Mouse (Mus musculus) heart, embryonic 14.5 days (tissue): ENCODE results near the gene Pak1. TPM values are rescaled to one million over a fixed set of nuclear protein-coding genes. Genes with fewer than 3 reads are reported as not detected.

Experiments used
- ATAC-seq: fragments of 200-750 bp; cut with Nextera tagmentation; 2 replicates; pipeline ENCODE4 v1.8.0; 2017; ENCODE audit warnings: low read depth, moderate TSS enrichment; ENCODE audit not compliant: insufficient number of reproducible peaks, insufficient read depth, low FRiP score
- H3K27ac ChIP-seq, 2 experiments: fragments of 200-500 bp in 1 of 2; fragments of 300-500 bp in 1 of 2; sonication (generic) in 1 of 2; replicated peaks in 1 of 2; 2 replicates each; pipeline ENCODE4 v1.5.1; 2012 to 2014; ENCODE audit warnings: low read depth in 2 of 2, low read length in 2 of 2, control low read depth in 1 of 2, mild to moderate bottlenecking in 1 of 2, mixed read lengths in 1 of 2; ENCODE audit not compliant: control insufficient read depth in 1 of 2, insufficient read depth in 1 of 2
- H3K27me3 ChIP-seq: fragments of 300-500 bp; sonication (generic); 2 replicates; pipeline ENCODE4 v1.6.1; 2014; ENCODE audit warnings: mild to moderate bottlenecking, low read length, control low read depth; ENCODE audit not compliant: control insufficient read depth, insufficient read depth
- H3K36me3 ChIP-seq: fragments of 300-500 bp; sonication (generic); 2 replicates; pipeline ENCODE4 v1.6.1; 2014; ENCODE audit warnings: mild to moderate bottlenecking, control low read depth, low read length, mixed read lengths; ENCODE audit not compliant: control insufficient read depth, insufficient read depth
- H3K4me1 ChIP-seq, 2 experiments: fragments of 200-500 bp in 1 of 2; fragments of 300-500 bp in 1 of 2; sonication (generic) in 1 of 2; 2 replicates each; pipeline ENCODE4 v1.6.1; 2012 to 2014; ENCODE audit warnings: low read length in 2 of 2, control low read depth in 1 of 2, mixed read lengths in 1 of 2; ENCODE audit not compliant: control insufficient read depth in 2 of 2, insufficient read depth in 2 of 2
- H3K4me2 ChIP-seq: fragments of 300-500 bp; sonication (generic); 2 replicates; pipeline ENCODE4 v1.6.1; 2014; ENCODE audit warnings: mild to moderate bottlenecking, low read length
- H3K4me3 ChIP-seq, 2 experiments: fragments of 200-500 bp in 1 of 2; fragments of 300-500 bp in 1 of 2; sonication (generic) in 1 of 2; 2 replicates each; pipeline ENCODE4 v1.5.1; 2012 to 2014; ENCODE audit warnings: low read length in 2 of 2, mild to moderate bottlenecking in 2 of 2, control low read depth in 1 of 2, low read depth in 1 of 2, moderate library complexity in 1 of 2; ENCODE audit not compliant: control insufficient read depth in 1 of 2, insufficient read depth in 1 of 2
- H3K9ac ChIP-seq: fragments of 300-500 bp; sonication (generic); 2 replicates; pipeline ENCODE4 v1.6.1; 2014; ENCODE audit warnings: mild to moderate bottlenecking, low read length
- H3K9me3 ChIP-seq: fragments of 300-500 bp; sonication (generic); 2 replicates; pipeline ENCODE4 v1.6.1; 2016; ENCODE audit warnings: low read length, control low read depth; ENCODE audit not compliant: control insufficient read depth
- WGBS: fragments of 180-500 bp; shearing (Covaris S2); extraction: QIAGEN DNeasy Blood & Tissue Kit; methylation state at CpG from one replicate; pipeline ENCODE4 v1.1.7; 2014; 5-methylcytosine and 5-hydroxymethylcytosine counted together
- polyA plus RNA-seq: library from polyadenylated mRNA; unstranded; fragments of >200 nt; fragmentation: Nextera tagmentation; extraction: Ambion mirVana; gene quantifications from 2 replicates; pipeline ENCODE4 v1.2.1, GENCODE M21; 2014

Pak1 gene
- polyA plus RNA-seq, 1 experiment from 2014 or later = 4.1 TPM

DNA sequence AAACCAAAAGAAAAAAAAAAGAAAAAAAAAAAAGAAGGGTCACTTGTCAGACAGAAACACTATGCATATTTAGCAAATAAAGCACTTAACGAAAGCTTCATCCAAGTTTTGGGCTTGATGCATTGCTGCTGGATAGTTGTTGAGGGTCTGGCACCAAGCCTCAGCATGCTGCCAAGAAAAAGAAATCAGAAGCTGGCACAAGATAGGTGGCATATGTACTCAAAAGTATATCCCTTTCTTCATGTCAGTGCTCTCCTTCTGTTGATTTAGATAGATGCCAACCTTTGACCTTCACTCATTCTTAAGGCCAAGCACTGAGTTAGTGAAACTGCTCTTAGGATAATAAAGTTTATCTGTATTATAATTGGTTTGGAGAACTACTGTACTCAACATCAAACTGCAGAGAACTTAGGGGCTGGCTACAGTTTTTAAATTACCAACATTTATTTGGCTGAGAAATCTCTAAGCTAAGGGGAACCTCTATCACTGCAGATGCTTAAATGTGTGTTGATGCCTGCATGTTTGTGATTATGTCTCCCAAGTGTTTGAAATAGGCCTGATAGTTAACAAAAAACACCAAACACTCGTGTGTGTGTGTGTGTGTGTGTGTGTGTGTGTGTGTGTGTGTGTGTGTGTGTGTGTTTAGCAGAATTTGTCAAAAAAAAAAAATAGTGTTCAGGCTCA, 126.6 kb downstream of the Pak1 start:
- H3K27me3 ChIP-seq = no peaks in the 10 kb centered on the region
- ATAC-seq = no peak
- no peak overlapping the region for H3K9ac ChIP-seq
- H3K4me2 ChIP-seq = no peak overlapping the region
- H3K9me3 ChIP-seq = 0 out of 2 replicates have a peak, but pooled peaks cover 3% of the 10 kb centered on the region
- WGBS = 63% methylated on average over 2 of the region's 2 CpGs
- peaks cover 0 to 9% of the 10 kb centered on the region in 2 experiments; a peak in 2 of 4 replicates for H3K4me1 ChIP-seq
- no peaks in the 10 kb centered on the region for H3K36me3 ChIP-seq
- H3K27ac ChIP-seq = no peak overlapping the region
- no peak overlapping the region for H3K4me3 ChIP-seq

DNA sequence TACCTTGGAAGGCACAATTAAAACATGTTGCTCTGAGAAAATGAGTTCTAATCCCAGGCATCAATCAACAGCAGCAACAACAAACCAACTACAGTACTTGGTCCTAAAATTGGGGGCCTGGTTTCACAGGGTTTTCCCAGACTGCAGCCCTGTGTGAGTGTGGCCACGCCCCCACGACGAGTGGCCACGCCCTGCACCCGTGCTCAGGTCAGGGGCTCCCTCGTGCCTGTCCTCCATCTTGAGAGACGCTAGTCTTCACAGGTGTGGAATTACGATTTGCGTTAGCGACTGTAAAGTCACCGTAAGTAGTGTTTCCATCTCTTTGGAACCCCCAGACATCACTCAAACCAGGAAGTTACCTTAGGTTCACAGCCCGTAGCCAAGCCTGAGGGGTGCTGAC, 131.4 kb downstream of the Pak1 start, which contains the start of gene Gdpd4:
TSS of gene Gdpd4 (plus strand) at position 214 of the 400 bp plus-strand sequence.
- no peak within 1 kb of the TSS for H3K4me2 ChIP-seq
- H3K36me3 ChIP-seq = no peaks in the 10 kb centered on the region
- H3K4me1 ChIP-seq = no peaks in the 10 kb centered on the region
- H3K4me3 ChIP-seq = no peak within 1 kb of the TSS
- no peak within 1 kb of the TSS for H3K27ac ChIP-seq
- no peak within 1 kb of the TSS for H3K9ac ChIP-seq
- no peaks in the 10 kb centered on the region for H3K27me3 ChIP-seq
- 0 out of 2 replicates have a peak, but pooled peaks cover 3% of the 10 kb centered on the region for H3K9me3 ChIP-seq
- no peak for ATAC-seq
- 76% methylated on average over 12 of the region's 12 CpGs for whole genome bisulfite sequencing

DNA sequence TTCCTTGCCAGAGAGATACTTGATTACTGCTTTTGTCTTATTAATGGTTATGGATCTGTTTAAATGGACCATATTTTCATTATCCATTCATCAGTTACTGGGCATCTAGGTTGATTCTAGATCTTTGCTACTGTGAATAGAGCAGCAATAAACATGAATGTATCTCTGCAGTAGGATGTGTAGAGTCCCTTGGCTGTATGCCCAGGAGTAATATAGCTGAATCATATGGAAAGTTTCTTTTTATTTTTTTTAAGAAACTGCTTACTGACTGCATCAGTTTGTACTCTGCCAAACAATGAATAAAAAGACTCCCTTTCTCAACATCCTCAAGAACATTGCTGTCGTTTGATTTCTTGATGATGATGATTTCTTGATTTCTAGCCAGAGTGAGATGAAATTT, 137.5 kb downstream of the Pak1 start:
- no peak overlapping the region for H3K4me3 ChIP-seq
- H3K9me3 ChIP-seq = no peaks in the 10 kb centered on the region
- H3K36me3 ChIP-seq = no peaks in the 10 kb centered on the region
- H3K27me3 ChIP-seq = no peaks in the 10 kb centered on the region
- no peaks in the 10 kb centered on the region for H3K4me1 ChIP-seq
- ATAC-seq = no peak
- no peak overlapping the region for H3K27ac ChIP-seq
- no peak overlapping the region for H3K4me2 ChIP-seq
- 53% methylated on average over 1 of the region's 1 CpGs for WGBS
- H3K9ac ChIP-seq = no peak overlapping the region

DNA sequence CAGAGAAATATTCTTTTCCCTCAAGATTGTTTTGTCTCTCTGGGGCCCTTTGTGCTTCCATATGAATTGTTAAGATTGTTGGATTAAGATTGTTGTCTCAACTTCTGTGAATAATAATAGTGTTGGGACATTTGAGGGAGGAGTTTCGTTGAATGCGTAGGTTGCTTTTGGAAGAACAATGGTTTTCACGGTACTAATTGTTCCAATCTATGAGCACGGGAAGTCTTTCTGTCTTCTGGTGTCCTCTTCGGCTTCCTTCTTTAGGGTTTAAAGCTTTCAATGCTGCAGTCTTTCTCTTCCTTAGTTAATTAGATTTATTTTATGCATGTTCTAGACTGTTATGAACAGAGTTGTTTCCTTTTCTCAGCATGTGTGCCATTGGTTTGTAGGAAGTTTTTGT, 138.6 kb downstream of the Pak1 start:
- Histone ChIP-seq H3K27ac (no peak overlapping the region), H3K9ac (no peak overlapping the region), H3K36me3 (no peaks in the 10 kb centered on the region), H3K4me3 (no peak overlapping the region), H3K27me3 (no peaks in the 10 kb centered on the region), H3K9me3 (no peaks in the 10 kb centered on the region), H3K4me2 (no peak overlapping the region), H3K4me1 (no peaks in the 10 kb centered on the region)
- 87% methylated on average over 5 of the region's 5 CpGs for WGBS
- ATAC-seq = no peak

DNA sequence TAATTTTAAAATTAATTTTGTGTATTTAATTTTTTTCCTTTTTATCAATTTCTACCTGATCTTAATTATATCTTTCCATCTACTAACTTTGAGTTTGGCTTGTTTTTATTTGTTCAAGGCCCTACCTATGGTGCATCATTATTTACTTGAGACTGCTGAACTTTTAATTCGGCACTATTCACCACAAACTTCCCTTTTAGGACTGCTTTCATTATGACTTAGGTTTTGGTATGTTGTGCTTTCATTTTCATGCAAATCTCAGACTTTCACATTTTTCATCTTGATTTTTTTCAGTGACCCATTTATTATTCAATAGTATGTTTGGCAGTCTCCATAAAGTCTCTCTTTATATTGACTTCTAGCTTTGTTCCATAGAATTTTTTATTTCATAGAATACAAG, 156.1 kb downstream of the Pak1 start:
- H3K9ac ChIP-seq = no peak overlapping the region
- no peak overlapping the region for H3K4me3 ChIP-seq
- 86% methylated on average over 1 of the region's 1 CpGs for WGBS
- H3K27me3 ChIP-seq = no peaks in the 10 kb centered on the region
- H3K4me2 ChIP-seq = no peak overlapping the region
- no peaks in the 10 kb centered on the region for H3K36me3 ChIP-seq
- no peaks in the 10 kb centered on the region for H3K9me3 ChIP-seq
- no peak overlapping the region for H3K27ac ChIP-seq
- no peaks in the 10 kb centered on the region for H3K4me1 ChIP-seq
- no peak for ATAC-seq

Other genes starting within 250 kb of the Pak1 start
- gene Aamdc, start 209.0 kb upstream of the Pak1 start, polyA plus RNA-seq = 50.8 and 58.3 TPM in 2 replicates
- gene Rsf1, start 208.7 kb upstream of the Pak1 start, polyA plus RNA-seq = 12.7 and 14.8 TPM in 2 replicates
- gene Clns1a, start 91.9 kb upstream of the Pak1 start, polyA plus RNA-seq = 93.4 and 100 TPM in 2 replicates
- gene Aqp11, start 50.3 kb upstream of the Pak1 start, polyA plus RNA-seq = 2.1 and 2.2 TPM in 2 replicates
- not detected in 2 replicates for gene Gdpd4, start 131.4 kb downstream of the Pak1 start, polyA plus RNA-seq